Mouse (Mus musculus) liver, adult (tissue): ENCODE measurements around the gene Siva1.

Source experiments
- GATA4 ChIP-seq: IDR thresholded peaks from 2 replicates; pipeline ENCODE4 v1.6.1; 2014; ENCODE audit warnings: mild to moderate bottlenecking, low read length; ENCODE audit not compliant: insufficient replicate concordance

Gene Siva1

DNA sequence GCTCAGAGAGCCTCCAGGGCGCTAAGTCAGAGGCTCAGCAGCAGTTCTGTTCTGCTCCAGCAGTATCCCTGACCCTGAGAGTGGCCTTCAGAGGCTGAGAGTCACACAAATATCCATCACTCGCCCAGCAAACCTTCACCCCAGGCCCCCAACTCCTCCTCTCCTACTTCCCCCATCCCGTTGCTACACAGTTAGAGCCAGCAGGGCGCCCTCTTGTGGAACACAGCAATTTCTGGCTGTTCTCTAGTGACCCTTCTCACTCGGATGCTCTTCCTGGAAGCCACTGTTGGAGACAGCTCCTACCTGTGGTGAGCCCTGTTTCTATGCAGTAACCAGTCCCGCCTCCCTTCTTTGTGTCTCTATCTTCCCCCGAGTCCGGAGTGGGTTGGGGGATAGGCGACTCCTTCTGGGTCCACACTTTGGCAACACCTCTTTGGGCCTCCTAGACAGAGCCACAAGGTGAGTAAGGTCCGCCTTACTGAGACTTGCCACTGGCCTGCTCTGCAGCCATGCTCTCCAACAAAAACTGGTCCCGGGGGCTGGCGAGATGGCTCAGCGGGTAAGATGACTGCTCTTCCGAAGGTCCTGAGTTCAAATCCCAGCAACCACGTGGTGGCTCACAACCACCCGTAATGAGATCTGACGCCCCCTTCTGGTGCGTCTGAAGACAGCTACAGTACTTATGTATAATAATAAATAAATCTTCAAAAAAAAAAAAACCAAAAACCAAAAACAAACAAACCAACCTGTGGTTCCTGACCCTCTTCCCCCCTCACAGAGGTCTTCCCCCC, 31.0 kb downstream of the Siva1 start:
- TF ChIP-seq GATA4, result no peak

DNA sequence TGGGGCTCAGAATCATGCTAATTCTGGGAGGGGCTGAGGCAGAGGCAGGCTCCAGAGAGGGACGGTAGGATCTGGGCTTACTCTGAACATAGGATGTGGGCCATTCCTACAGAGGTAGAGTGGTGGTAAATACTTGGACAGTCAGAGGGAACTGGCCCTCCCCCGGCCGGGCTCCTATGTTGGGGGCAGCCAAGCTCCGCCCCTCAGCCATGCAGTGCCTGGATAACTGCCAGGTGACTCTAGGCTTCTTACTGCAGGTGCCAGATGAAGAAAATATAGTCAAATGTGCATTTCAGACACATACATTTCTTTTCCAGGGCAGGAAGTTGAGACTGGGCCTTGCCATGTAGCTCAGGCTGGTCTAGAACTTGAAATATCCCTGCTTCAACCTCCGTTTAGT, 32.6 kb downstream of the Siva1 start:
- TF ChIP-seq GATA4, result no peak

DNA sequence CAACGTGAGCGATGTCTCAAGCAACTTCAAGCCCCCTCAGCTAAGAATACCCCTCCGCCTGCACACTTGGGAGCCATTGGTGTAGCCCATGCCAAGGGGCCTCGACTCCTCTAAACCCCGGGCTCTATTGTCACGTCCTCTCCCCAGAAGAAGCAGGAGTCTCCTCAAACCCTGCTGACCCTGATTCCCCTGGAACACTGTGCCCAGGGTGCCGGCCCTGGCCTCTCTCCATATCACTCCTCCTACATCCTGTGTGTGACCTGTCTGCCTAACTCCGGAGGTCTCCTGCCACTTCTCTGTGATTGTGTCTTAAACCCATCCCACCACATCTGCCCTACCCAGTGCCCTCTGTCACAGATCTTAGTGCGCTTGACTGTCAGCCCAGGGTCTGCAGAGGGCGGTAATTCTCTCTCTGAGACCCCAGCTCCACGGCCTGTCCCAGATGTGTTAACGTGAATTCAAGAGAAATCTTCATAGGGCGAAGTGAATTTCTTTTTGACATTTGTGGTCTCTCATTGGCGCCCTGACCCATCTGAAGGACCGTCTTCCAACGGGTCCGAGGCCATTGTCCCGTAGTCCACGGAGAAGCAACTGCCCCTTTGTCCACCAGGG, 33.6 kb downstream of the Siva1 start:
- TF ChIP-seq GATA4, result no peak

DNA sequence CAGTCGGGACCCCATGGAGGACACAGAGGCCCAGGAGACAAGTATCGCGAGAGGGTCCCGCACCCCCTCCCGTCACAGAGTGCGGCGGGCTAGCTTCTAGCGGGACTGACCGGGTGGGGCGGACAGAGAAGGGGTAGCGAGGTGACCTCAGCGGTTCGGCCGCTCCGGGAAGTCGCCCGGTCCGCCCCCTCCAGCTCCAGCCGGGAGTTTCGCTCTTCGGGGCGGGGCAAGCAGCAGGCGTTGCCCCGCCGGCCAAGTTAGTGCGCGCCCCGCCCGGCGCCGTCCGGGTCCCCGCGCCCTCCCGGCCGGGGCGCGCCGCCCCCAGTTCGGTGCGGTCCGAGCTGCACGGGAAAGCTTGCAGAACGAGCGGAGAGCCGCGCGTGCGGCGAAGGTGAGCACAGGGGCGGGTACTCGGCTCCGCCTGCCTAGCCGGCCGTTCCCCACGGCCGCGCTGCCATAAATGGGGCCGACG, 34.1 kb downstream of the Siva1 start, which contains the start of gene Zbtb42:
TSS of gene Zbtb42 (plus strand) at position 274 of the 472 bp plus-strand sequence.
- TF ChIP-seq GATA4, result no peak

DNA sequence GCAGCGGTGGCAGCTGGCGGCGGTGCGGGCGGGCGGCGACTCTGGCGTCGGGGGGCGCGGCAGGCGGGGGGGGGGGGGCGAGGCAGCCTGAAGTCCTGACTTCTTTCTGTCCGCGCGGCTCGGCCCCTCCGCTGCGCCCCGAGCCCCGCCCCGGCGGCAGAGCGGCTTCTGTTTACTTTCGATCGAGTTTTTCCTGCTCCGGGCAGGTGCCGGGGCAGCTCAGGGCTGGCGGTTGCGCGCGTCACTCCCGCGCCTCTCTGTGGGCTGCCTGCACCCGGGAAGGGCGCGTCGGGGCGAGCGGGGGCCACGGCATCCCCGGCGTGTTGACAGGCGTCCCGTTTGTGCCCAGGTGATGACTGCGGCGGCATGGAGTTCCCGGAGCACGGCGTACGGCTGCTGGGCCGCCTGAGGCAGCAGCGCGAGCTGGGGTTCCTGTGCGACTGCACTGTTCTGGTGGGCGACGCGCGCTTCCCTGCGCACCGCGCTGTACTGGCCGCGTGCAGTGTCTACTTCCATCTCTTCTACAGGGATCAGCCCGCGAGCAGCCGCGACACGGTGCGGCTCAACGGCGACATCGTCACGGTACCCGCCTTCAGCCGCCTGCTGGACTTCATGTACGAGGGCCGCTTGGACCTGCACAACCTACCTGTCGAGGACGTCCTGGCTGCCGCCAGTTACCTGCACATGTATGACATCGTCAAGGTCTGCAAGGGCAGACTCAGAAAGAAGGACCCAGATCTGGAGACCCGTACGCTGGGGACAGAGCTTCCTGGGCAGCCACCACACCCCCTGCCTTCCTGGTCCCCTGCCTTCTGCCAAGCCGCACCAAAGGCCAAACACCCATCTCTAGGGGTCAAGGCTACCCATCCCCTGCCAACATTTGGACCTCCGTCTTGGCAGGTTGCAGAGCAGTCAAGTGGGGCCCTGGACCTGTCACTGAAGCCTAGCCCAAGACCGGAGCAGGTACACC, 34.8 kb downstream of the Siva1 start:
- no peak for TF ChIP-seq GATA4

DNA sequence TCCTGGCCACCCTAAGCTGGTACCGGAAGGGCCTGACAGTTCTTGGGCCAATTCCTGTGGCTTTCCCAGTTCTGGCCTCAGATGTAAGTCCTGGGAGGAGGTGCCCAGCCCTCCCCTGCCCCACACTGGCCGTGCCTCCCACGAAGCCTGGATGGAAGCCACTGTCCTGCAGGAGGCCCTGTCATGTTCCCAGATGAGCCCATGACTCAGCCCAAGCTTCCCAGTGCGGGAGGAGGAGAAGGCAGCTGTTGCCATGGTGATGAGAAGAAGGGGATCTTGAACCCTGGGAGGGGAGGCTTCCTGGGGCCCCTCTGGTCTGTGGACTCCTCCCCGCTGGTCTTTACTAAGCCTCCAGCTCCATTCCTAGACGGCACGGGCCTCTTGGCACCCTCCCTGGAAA, 38.9 kb downstream of the Siva1 start:
- TF ChIP-seq GATA4, result no peak

DNA sequence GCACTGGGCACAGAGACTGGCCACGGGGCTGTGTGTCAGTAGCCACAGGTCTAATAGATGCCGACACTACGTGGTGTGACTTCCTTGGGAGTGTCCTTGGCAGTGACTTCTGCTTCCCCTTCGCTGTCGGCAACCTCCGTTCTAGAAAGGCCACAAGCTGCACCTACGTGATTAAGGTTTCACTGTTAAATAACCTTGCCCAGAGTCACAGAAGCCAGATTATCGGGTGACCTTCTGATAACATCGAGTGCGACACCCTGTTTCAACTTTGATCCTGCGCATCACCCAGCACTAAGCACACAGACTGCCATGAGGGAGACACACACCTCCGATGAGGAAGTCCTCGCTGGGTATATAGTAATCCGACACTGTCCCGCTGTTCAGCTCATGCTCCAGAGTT, 44.0 kb downstream of the Siva1 start:
- no peak for TF ChIP-seq GATA4

DNA sequence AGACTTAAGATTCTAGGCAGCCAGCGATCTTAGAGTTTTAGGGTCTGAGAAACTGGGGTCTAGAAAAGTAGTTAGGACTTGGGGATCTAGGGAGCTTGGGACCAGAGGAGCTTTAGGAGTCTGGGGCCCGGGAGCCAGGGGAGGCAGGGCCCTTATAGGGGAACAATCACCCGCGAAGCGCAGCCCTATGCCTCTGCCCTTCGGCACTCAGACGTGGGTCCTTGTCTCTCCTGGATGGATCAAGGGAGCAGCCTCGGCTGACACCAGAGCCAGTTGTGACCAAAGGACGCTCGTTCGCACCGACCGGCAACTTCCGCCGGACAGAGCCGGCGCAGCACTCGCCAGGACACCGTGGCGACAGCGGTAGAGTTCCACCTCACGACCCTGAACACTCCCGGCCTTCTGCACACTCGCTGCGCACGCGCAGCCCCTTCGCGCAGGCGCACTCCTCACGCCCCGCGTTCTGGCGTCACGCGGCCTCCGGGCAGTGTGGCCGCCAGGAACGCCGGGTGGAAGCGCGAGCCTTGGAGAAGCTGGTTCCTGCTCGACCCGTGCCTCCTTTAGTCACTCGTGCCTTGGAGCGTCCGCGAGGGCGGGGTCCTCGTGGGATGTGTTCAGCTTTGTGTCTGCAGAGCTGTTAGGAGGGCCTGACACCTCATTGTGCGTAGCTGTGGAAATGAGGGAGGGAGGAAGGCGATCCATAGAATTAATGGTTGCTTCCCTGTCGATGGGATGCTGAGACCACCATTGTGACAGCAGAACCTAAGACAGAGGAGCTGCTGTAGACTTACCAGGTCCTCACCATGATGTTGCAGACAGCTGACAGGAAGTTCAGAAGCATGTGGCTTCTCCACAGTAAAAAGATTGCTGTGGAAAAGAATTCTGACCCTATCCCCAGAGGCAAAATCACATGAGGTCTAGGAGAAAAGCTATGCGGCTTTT, 49.0 kb downstream of the Siva1 start:
- peak; percentile 19; the same call in 1 of the 2 replicates for TF ChIP-seq GATA4

DNA sequence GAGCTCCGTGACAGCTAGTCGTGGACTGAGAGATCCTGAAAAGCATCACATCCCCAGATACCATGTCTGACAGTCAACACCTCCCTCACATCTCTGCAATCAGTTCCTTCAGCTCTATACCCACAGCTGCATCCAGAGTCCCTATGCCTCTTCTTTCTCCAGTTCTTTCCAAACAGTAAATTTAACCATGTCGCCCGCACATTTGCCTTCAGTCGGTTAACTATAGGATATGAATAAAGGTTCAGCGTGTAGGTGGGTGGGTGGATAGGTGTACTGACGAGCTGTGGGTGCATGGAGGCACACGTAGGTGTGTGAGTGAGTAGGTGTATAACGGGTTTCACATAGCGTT, 49.6 kb downstream of the Siva1 start:
- TF ChIP-seq GATA4, result no peak

DNA sequence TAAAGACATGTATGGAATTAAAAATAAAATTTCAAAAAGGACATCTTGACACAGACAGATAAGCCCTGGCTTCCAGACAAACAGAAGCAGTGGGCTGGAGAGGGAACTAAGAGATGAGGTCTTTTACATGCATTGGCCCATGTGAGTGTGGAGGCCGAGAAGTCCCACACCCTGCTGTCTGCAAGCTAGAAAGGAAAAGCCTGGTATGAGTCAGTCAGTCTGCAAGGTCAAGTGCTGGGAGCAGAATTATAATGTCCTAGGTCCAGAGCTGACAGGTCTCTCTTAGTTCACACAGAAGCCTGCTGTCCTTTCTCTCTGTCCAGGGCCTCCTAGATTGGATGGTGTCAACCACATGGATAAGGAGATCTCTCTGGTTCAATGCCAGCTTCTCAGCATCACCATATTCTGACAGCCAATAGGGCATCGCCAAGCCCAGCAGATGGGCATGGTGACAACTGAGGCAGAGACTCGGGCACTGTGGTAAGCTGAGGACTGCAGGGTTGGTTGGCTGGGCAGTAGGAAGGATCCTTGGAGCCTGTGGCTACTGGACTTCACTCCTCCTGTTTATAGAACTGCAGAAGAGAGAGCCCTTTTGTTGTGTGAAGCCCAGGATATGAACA, 52.4 kb downstream of the Siva1 start:
- no peak for TF ChIP-seq GATA4
